Mouse (Mus musculus): ENCODE data around the gene Rab5if. TPM values are rescaled to one million over a fixed set of nuclear protein-coding genes. Genes with fewer than 3 reads are reported as not detected.
"Not testable (repeated sequence)": the region's sequence is repeated elsewhere in the genome, so short reads cannot be mapped to it uniquely, and the experiment has no call there.

Gene Rab5if
- polyA plus RNA-seq, 1 experiment from 2014 or later, result 299 TPM

DNA sequence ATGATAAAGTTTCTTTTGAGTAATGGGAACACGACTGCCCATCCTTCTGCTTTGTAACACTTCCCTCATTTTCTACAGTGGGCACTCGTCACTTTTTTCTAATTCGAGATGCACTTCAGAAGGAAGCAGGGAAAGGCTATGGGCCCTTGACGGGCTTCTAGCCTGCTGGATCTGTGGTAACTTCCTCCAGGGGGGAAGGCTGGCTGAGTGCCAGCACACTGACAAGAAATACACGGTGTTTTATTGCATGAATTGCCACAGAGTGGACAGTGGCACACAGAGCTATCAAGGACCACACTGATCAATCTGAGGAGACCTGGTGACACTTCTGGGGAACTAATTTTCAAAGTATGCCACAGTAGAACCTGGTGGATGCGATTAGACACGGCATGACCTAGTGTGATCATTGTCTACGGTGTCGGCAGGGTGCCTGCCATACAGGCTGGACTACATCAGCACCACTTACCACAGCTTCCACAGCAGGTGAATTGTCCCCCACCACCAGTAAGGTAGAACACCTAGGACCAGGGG is 33.5 kb downstream of the Rab5if start:
- Histone ChIP-seq H3K9me3 (ENCODE audit: control insufficient read depth, low read length) (no peaks in the 10 kb centered on the region), H3K9ac (ENCODE audit: low read depth, low read length) (no peak overlapping the region), H3K4me1 (ENCODE audit: control insufficient read depth, insufficient read depth, low read length) (no peaks in the 10 kb centered on the region; the same call in 1 of the 2 replicates), H3K27me3 (replicated peaks; ENCODE audit: control insufficient read depth, insufficient read depth, low read length) (no peaks in the 10 kb centered on the region), H3K27ac (ENCODE audit: low read length) (no peak overlapping the region), H3K36me3 (ENCODE audit: control insufficient read depth, insufficient read depth, low read length) (no peaks in the 10 kb centered on the region), H3K4me2 (ENCODE audit: low read depth, low read length) (no peak overlapping the region), H3K4me3 (ENCODE audit: low read length) (no peak overlapping the region)
- no peak for ATAC-seq
- 64% methylated on average over 9 of the region's 9 CpGs for WGBS

- H3K27ac ChIP-seq (ENCODE audit: low read length), result no peak overlapping the region
- no peak overlapping the region for H3K9ac ChIP-seq (ENCODE audit: low read depth, low read length)
- H3K27me3 ChIP-seq (replicated peaks; ENCODE audit: control insufficient read depth, insufficient read depth, low read length), result no peaks in the 10 kb centered on the region
- ATAC-seq, result no peak
- no peaks in the 10 kb centered on the region for H3K36me3 ChIP-seq (ENCODE audit: control insufficient read depth, insufficient read depth, low read length)
- H3K4me3 ChIP-seq (ENCODE audit: low read length), result no peak overlapping the region
- no peaks in the 10 kb centered on the region; the same call in 1 of the 2 replicates for H3K4me1 ChIP-seq (ENCODE audit: control insufficient read depth, insufficient read depth, low read length)
- WGBS, result 79% methylated on average over 9 of the region's 9 CpGs
- H3K9me3 ChIP-seq (ENCODE audit: control insufficient read depth, low read length), result no peaks in the 10 kb centered on the region
- H3K4me2 ChIP-seq (ENCODE audit: low read depth, low read length), result no peak overlapping the region
These were observed 34.1 kb downstream of the Rab5if start for GRCm38 (mm10) chr2:156897034-156897433.

DNA sequence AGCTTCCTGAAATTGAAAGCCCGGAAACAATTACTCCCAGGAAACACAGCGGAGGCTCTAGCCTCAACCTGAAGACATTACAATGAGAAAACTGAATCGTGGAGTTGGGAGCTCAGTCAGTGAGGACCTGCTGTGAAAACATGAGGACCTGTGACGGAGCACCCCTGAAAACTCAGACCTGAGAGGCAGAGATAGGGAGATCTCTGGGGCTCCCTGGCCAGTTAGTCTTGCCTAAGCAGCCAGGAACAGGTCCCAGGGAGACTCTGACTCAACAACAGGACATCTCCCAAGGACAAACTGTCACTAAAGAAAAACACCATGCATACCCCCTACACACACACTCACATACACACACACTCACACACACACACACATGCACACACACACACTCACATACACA is 35.4 kb downstream of the Rab5if start:
- Histone ChIP-seq H3K27ac (ENCODE audit: low read length) (no peak overlapping the region), H3K4me2 (ENCODE audit: low read depth, low read length) (no peak overlapping the region), H3K9ac (ENCODE audit: low read depth, low read length) (no peak overlapping the region), H3K4me3 (ENCODE audit: low read length) (no peak overlapping the region), H3K4me1 (ENCODE audit: control insufficient read depth, insufficient read depth, low read length) (no peaks in the 10 kb centered on the region; the same call in 1 of the 2 replicates), H3K27me3 (replicated peaks; ENCODE audit: control insufficient read depth, insufficient read depth, low read length) (no peaks in the 10 kb centered on the region), H3K9me3 (ENCODE audit: control insufficient read depth, low read length) (no peaks in the 10 kb centered on the region), H3K36me3 (ENCODE audit: control insufficient read depth, insufficient read depth, low read length) (no peaks in the 10 kb centered on the region)
- 52% methylated on average over 4 of the region's 4 CpGs for WGBS
- ATAC-seq, result no peak

DNA sequence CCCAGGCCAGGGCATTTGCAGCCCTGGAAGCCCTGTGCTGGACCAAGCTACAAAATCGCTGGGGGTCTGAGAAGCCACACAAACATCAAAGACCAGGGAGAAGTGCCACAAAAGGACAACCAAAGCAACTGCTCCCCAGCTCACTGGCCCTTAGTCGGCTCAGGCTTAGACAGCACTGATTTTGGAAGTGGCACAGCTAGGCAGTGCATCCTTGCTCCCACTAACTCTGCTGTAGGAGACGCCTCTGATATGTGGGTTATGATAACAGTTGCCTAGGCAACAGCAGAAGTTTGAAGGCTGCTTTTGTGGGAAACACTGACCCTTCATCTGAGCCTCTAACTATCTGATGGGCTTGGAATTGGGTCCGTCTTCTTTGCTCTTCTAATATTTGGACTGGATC is 36.3 kb downstream of the Rab5if start:
- no peaks in the 10 kb centered on the region for H3K27me3 ChIP-seq (replicated peaks; ENCODE audit: control insufficient read depth, insufficient read depth, low read length)
- H3K27ac ChIP-seq (ENCODE audit: low read length), result no peak overlapping the region
- H3K4me3 ChIP-seq (ENCODE audit: low read length), result no peak overlapping the region
- no peak overlapping the region for H3K9ac ChIP-seq (ENCODE audit: low read depth, low read length)
- no peak overlapping the region for H3K4me2 ChIP-seq (ENCODE audit: low read depth, low read length)
- H3K9me3 ChIP-seq (ENCODE audit: control insufficient read depth, low read length), result no peaks in the 10 kb centered on the region
- H3K36me3 ChIP-seq (ENCODE audit: control insufficient read depth, insufficient read depth, low read length), result no peaks in the 10 kb centered on the region
- ATAC-seq, result no peak
- 76% methylated on average over 4 of the region's 4 CpGs for WGBS
- H3K4me1 ChIP-seq (ENCODE audit: control insufficient read depth, insufficient read depth, low read length), result no peaks in the 10 kb centered on the region; the same call in 1 of the 2 replicates

DNA sequence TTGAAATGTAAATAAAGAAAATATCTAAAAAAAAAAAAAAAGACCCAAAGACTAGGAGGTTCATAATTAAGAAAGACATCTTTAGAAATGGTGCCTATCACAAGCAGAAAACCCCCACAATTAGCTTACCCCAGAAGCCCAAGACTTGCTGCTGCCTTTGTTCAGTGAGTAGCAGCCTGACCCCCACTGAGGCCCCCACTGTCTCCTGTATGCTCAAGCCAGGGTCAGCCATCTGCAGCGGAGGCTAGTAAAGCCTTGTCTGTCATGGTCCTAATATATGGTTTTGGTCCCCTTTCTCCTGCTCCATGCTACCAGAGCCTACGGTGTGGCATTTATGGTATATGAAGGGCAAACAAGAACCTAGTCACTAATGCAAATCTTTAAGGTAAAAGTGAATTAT is 38.4 kb downstream of the Rab5if start:
- no peaks in the 10 kb centered on the region for H3K4me1 ChIP-seq (ENCODE audit: control insufficient read depth, insufficient read depth, low read length)
- no peak overlapping the region for H3K27ac ChIP-seq (ENCODE audit: low read length)
- H3K4me2 ChIP-seq (ENCODE audit: low read depth, low read length), result no peak overlapping the region
- no peaks in the 10 kb centered on the region for H3K9me3 ChIP-seq (ENCODE audit: control insufficient read depth, low read length)
- no peak overlapping the region for H3K4me3 ChIP-seq (ENCODE audit: low read length)
- H3K9ac ChIP-seq (ENCODE audit: low read depth, low read length), result no peak overlapping the region
- H3K36me3 ChIP-seq (ENCODE audit: control insufficient read depth, insufficient read depth, low read length), result no peaks in the 10 kb centered on the region
- ATAC-seq, result no peak
- WGBS, result 54% methylated on average over 2 of the region's 2 CpGs
- no peaks in the 10 kb centered on the region for H3K27me3 ChIP-seq (replicated peaks; ENCODE audit: control insufficient read depth, insufficient read depth, low read length)

DNA sequence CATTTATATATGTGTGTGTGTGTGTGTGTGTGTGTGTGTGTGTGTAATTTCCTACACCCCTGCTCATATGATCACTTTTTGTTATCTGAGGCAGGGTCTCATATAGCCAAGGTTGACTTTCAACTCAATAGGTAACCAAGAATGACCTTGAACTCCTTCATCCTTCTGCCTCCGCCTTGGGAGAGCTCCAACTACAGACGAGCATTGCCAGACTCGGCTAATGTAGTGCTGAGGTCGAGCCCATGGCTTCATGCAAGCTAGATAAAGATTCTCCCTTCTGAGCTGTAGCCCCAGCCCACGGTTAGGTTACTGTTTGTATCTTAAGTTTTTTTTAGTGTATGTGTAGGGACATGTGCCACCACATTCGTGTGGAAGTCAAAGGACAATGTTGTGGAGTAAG is 39.0 kb downstream of the Rab5if start:
- no peak overlapping the region for H3K27ac ChIP-seq (ENCODE audit: low read length)
- no peak overlapping the region for H3K4me2 ChIP-seq (ENCODE audit: low read depth, low read length)
- no peak for ATAC-seq
- no peaks in the 10 kb centered on the region for H3K4me1 ChIP-seq (ENCODE audit: control insufficient read depth, insufficient read depth, low read length)
- H3K36me3 ChIP-seq (ENCODE audit: control insufficient read depth, insufficient read depth, low read length), result no peaks in the 10 kb centered on the region
- no peak overlapping the region for H3K9ac ChIP-seq (ENCODE audit: low read depth, low read length)
- H3K9me3 ChIP-seq (ENCODE audit: control insufficient read depth, low read length), result no peaks in the 10 kb centered on the region
- H3K4me3 ChIP-seq (ENCODE audit: low read length), result no peak overlapping the region
- 62% methylated on average over 6 of the region's 6 CpGs for WGBS
- no peaks in the 10 kb centered on the region for H3K27me3 ChIP-seq (replicated peaks; ENCODE audit: control insufficient read depth, insufficient read depth, low read length)

DNA sequence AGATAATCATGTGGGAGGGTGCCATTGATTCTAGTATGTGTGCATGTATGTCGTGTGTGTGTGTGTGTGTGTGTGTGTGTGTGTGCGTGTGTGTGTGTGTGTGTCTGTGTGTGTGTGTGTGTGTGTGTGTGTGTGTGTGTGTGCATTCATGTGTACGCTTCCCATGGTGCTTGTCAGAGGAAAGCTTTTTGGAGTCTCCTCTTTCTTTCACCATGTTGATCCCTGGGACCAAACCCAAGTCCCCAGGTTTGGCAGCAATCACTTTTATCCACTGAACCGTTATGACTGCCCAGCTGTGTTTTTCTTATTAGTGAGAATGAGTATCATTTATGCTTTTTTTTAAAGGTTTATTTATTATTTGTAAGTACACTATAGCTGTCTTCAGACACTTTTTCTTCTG is 39.5 kb downstream of the Rab5if start:
- H3K4me2 ChIP-seq (ENCODE audit: low read depth, low read length); ATAC-seq; H3K9ac ChIP-seq (ENCODE audit: low read depth, low read length); H3K36me3 ChIP-seq (ENCODE audit: control insufficient read depth, insufficient read depth, low read length); H3K4me3 ChIP-seq (ENCODE audit: low read length); H3K27ac ChIP-seq (ENCODE audit: low read length); H3K27me3 ChIP-seq (replicated peaks; ENCODE audit: control insufficient read depth, insufficient read depth, low read length); H3K9me3 ChIP-seq (ENCODE audit: control insufficient read depth, low read length); H3K4me1 ChIP-seq (ENCODE audit: control insufficient read depth, insufficient read depth, low read length): not testable (repeated sequence)
- 76% methylated on average over 4 of the region's 4 CpGs for WGBS

DNA sequence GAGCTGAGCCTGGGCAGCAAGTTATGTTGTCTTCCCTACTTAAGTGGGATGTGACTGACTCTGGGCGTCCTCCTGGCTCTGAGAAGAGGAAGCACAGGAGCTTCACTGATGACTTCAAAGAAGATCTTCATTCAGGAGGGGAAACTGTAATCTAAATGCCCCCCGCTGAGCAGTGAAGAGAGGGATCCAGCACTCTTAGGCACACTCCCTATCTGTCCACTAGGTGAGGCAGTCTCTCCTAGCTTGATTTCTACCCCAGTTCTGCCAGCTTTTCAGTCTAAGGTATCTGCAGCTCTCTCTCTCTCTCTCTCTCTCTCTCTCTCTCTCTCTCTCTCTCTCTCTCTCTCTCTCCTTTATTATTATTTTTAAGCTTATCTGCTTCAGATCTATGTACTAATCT is 40.4 kb downstream of the Rab5if start:
- Histone ChIP-seq H3K36me3 (ENCODE audit: control insufficient read depth, insufficient read depth, low read length) (no peaks in the 10 kb centered on the region), H3K4me1 (ENCODE audit: control insufficient read depth, insufficient read depth, low read length) (no peaks in the 10 kb centered on the region), H3K4me2 (ENCODE audit: low read depth, low read length) (no peak overlapping the region), H3K9ac (ENCODE audit: low read depth, low read length) (no peak overlapping the region), H3K27me3 (replicated peaks; ENCODE audit: control insufficient read depth, insufficient read depth, low read length) (no peaks in the 10 kb centered on the region), H3K9me3 (ENCODE audit: control insufficient read depth, low read length) (no peaks in the 10 kb centered on the region), H3K4me3 (ENCODE audit: low read length) (no peak overlapping the region), H3K27ac (ENCODE audit: low read length) (no peak overlapping the region)
- ATAC-seq, result no peak
- 27% methylated on average over 2 of the region's 2 CpGs for WGBS

DNA sequence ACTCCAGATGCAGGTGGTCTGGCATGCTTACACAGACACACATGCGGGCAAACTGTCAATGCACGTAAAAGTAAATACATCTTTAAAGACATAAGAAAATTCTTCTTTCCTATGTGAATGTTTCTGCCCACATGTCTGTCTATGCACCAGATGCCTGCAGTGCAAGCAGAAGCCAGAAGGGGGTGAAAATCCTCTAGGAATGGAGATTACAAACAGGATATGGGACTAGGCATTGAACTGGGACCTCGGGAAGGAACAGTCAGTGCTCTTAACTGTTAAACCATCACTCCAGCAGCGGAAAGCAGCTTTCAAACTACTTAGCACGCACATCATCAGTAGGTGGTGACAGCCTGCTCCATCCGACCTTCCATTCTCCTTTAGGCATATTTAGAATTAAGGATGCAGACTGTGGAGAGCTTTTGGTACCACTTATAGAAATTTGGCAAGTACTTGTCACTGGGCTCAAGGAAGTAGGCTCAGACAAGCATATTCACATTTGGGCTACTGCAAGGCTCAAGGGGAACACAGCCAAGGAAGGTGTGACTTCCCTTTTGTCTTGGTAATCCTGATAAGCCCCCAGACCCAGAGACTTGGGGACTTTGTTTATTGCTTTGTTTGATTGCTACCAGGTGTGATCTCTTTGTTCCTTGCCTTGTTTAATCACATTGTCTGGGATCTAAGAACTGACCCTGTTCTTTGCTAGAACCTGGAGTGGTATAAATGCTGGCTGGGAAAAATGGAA is 42.2 kb downstream of the Rab5if start:
- Histone ChIP-seq H3K27me3 (replicated peaks; ENCODE audit: control insufficient read depth, insufficient read depth, low read length) (no peaks in the 10 kb centered on the region), H3K4me3 (ENCODE audit: low read length) (no peak overlapping the region), H3K9ac (ENCODE audit: low read depth, low read length) (no peak overlapping the region), H3K4me2 (ENCODE audit: low read depth, low read length) (no peak overlapping the region), H3K27ac (ENCODE audit: low read length) (no peak overlapping the region), H3K4me1 (ENCODE audit: control insufficient read depth, insufficient read depth, low read length) (no peaks in the 10 kb centered on the region), H3K9me3 (ENCODE audit: control insufficient read depth, low read length) (no peaks in the 10 kb centered on the region), H3K36me3 (ENCODE audit: control insufficient read depth, insufficient read depth, low read length) (no peaks in the 10 kb centered on the region)
- ATAC-seq, result no peak
- 24% methylated on average over 6 of the region's 6 CpGs for WGBS

GRCm38 (mm10) chr2:156905931-156906330 is 43.0 kb downstream of the Rab5if start:
- H3K36me3 ChIP-seq (ENCODE audit: control insufficient read depth, insufficient read depth, low read length); H3K4me3 ChIP-seq (ENCODE audit: low read length); ATAC-seq; H3K4me1 ChIP-seq (ENCODE audit: control insufficient read depth, insufficient read depth, low read length); H3K4me2 ChIP-seq (ENCODE audit: low read depth, low read length); H3K9me3 ChIP-seq (ENCODE audit: control insufficient read depth, low read length); H3K27ac ChIP-seq (ENCODE audit: low read length); H3K9ac ChIP-seq (ENCODE audit: low read depth, low read length); H3K27me3 ChIP-seq (replicated peaks; ENCODE audit: control insufficient read depth, insufficient read depth, low read length): not testable (repeated sequence)
- WGBS, result 36% methylated on average over 4 of the region's 4 CpGs
